Mouse (Mus musculus): ENCODE data around the gene Sall1.

DNA sequence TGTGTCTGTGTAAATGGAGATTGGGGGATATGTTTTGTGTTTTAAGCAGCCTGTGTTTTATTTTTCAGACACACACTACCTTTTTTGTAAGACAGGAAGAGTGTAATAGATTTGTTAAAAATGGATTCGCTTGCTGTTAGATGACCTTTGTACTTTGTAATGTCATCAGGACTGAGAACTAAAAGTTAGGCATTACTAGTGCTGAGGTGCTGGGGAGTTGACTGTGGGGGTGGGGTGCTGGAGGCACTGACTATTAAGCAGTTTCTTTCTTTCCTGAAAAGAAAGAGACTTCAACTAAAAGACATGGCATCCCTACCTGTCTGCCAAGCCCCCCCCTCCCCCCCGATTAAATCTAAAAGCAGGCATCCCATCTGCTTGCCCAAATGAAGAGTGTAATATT lies 39.9 kb downstream of the Sall1 start:
- TF ChIP-seq GATA1 (IDR thresholded peaks at IDR 0.05; ENCODE audit: borderline replicate concordance, low read length): no peak
- TF ChIP-seq CTCF (IDR thresholded peaks at IDR 0.05; ENCODE audit: low read depth, low read length): no peak
- TF ChIP-seq TAL1 (conservative IDR thresholded peaks at IDR 0.05; ENCODE audit: low read depth, low read length): no peak
- no peak for TF ChIP-seq POLR2AphosphoS5 (IDR thresholded peaks at IDR 0.05; ENCODE audit: insufficient replicate concordance, low read depth, low read length)
- TF ChIP-seq GATA2 (IDR thresholded peaks at IDR 0.05; ENCODE audit: borderline replicate concordance, low read depth, low read length): no peak
